Mouse (Mus musculus): ENCODE measurements at regions not wholly inside any gene's neighbourhood (a gene's known extent, or its start where the extent isn't known, plus 50 kb on each side); places are given as distances from the start of the nearest gene placed in this dataset.

GRCm38 (mm10) chr3:60941451-60941850 is 61.1 kb upstream of the P2ry1 start:
- H3K36me3 ChIP-seq (ENCODE audit: control insufficient read depth, insufficient read depth, low read length), result no peaks in the 10 kb centered on the region
- no peak overlapping the region for H3K4me3 ChIP-seq (ENCODE audit: insufficient read depth, low read depth, low read length)

DNA sequence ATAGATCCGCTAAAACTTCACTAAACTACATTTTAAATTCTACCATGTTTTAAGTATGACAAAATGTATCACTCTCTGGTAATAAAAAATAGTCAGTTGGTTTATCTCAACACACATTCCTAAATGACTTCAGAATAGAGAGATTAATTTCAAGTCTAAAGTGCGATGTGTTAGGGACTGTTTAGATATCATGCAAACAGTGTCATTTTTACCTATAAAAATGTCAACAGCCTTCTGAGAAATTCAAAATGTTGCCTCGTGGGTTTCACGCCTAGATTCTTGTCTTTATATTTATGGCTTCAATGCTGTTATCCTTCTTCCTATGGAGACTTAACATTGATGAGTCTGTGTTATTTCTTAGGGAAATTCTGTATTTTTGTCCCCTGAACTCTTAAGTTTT is 53.7 kb upstream of the P2ry1 start:
- Histone ChIP-seq H3K4me1 (ENCODE audit: control insufficient read depth, insufficient read depth, low read length) (no peaks in the 10 kb centered on the region), H3K27ac (ENCODE audit: insufficient read depth, low read depth, low read length) (no peak overlapping the region), H3K4me3 (ENCODE audit: insufficient read depth, low read depth, low read length) (no peak overlapping the region), H3K36me3 (ENCODE audit: control insufficient read depth, insufficient read depth, low read length) (no peaks in the 10 kb centered on the region), H3K27me3 (replicated peaks; ENCODE audit: control insufficient read depth, insufficient read depth, low read length) (no peaks in the 10 kb centered on the region)
- TF ChIP-seq POLR2A (IDR thresholded peaks at IDR 0.05; ENCODE audit: low read depth, low read length), result no peak
- DNase-seq, result no peak
- 57% methylated on average over 4 of the region's 4 CpGs for whole genome bisulfite sequencing

More at GRCm38 (mm10) chr3:60941451-60941850, 61.1 kb upstream of the P2ry1 start:
- H3K27ac ChIP-seq (ENCODE audit: insufficient read depth, low read depth, low read length), result no peak overlapping the region
- no peaks in the 10 kb centered on the region for H3K27me3 ChIP-seq (replicated peaks; ENCODE audit: control insufficient read depth, insufficient read depth, low read length)
- TF ChIP-seq CTCF (conservative IDR thresholded peaks at IDR 0.05; ENCODE audit: insufficient read depth, insufficient read length, low read depth, low read length) (no peak), POLR2A (IDR thresholded peaks at IDR 0.05; ENCODE audit: low read depth, low read length) (no peak)
- 86% methylated on average over 2 of the region's 2 CpGs for WGBS
- DNase-seq, result no peak
- H3K4me1 ChIP-seq (ENCODE audit: control insufficient read depth, insufficient read depth, low read length), result no peaks in the 10 kb centered on the region

Data from kidney, adult 2 months (tissue).